Mouse (Mus musculus) urinary bladder, adult 2 months (tissue): ENCODE measurements around the gene Usp3. TPM values are rescaled to one million over a fixed set of nuclear protein-coding genes. Genes with fewer than 3 reads are reported as not detected.

ENCODE experiments used
- DNase-seq: peaks from one replicate; pipeline ENCODE4 v3.0.0; 2022; ENCODE audit warnings: low spot score
- polyA plus RNA-seq: library from polyadenylated mRNA; depleted of rRNA; stranded (reverse); fragments of >200 nt; gene quantifications from 2 replicates; pipeline ENCODE4 v1.2.3, GENCODE M21; 2012; rRNA removed

Usp3 gene
- polyA plus RNA-seq = 39.3 and 40.1 TPM in 2 replicates

DNA sequence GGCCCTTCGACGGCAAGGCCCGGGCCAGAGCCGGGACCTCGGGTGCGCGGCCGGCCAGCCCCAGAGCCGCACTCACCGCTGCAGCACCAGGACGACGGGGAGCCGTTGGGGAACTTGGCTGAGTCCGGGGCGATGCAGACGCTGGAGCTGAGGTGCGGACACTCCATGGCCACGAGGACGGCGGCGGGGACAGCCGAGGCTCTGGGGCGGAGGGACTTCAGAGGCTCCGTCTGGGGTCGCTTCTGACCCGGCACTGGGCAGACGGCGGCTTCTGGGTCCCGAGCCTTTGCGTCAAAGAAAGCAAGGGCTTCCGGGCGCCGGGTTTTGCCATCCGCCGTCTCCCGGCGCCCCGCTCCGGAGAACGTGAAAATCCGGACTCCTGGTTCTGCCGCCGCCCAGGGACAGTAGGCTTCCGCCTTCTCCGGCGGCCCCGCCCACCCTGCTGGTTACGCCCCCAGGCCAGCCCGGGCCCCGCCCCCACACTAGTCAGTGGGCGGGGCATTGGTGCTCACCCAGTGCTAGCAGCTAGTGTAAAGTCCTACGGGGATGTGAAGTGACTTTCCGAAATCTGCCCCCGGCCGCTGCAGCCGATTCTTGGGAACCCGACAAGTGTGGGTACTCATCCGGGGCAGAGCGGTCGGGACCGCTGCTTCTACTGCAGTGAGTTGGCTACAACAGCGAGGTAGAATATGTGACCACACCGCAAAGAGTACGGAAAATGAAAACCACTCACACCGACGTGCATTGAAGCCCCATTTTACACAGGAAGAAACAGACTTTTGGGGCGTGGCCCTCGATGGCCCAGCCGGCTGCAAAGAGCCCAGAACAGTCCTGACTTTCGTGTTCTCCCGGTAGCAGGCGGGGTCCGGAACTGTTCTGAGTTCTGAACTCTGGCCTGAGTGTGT, at the start of gene Usp3:
Gene Usp3 (minus strand): TSS at position 435 of the 905 bp plus-strand sequence.
- peak; percentile 94 for DNase-seq

DNA sequence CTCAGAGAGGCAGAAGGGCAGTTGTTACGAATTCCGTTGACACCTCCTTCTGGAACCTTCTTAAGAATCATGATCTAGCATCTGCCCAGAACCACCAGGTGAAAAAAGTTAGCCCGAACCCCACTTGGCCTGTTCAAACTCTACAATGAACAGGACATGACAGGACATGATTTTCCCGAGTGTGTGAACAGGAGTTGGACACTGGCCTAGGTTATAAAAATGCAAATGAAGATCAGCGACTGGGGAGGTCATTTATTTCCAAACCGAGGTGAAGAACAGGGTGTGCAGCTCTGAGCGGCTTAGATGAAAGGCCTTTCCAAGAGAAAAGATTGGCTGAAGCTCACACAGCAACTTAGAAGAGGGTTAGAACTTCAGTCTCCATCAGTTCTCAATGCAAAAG, 47.5 kb upstream of the Usp3 start:
- DNase-seq = no peak

- DNase-seq = no peak
Observed at GRCm38 (mm10) chr9:66639626-66640025, 46.7 kb upstream of the Usp3 start.

DNA sequence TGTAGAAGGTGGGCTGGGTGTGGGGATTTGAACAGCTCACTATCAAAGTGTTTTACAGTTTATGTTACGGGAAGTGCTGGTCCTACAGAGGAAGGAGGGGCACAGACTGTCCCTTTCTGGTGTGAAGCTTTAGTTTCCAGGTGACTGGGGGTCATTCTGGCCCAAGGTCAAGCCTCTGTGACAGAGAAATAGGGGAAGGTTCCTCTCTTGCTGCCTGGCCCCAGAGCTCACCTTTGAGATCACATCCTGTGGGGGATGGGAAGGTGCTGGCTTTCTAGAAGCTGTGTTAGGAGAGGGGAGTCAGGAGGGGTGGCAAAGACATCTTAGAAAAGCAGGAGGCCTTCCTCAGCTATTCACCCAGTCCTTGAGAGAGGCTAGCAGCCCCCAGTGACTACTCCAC, 39.5 kb upstream of the Usp3 start:
- no peak for DNase-seq

DNA sequence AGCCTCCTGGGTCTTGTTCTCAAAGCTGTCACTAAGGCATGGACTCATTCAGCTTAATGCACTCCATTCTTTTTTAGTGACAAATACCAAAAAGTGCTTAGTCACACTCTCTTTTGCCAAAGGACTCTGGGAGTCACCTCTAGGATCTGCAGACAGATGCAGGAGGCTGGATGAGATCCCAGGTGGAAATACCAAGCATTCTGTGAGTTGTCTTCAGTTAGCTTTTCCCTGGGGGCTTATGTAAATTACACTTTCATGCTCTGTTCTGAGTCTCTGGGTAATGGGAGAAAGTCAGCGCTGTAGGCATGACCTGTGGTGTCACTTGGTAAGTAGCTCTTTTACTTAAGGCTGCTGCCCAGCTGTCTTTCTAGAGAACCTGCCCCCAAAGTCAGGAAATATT, 38.0 kb upstream of the Usp3 start:
- no peak for DNase-seq

- no peak for DNase-seq
Observed at GRCm38 (mm10) chr9:66626661-66627060, 33.7 kb upstream of the Usp3 start.

GRCm38 (mm10) chr9:66625974-66626530, 33.1 kb upstream of the Usp3 start:
- no peak for DNase-seq

DNA sequence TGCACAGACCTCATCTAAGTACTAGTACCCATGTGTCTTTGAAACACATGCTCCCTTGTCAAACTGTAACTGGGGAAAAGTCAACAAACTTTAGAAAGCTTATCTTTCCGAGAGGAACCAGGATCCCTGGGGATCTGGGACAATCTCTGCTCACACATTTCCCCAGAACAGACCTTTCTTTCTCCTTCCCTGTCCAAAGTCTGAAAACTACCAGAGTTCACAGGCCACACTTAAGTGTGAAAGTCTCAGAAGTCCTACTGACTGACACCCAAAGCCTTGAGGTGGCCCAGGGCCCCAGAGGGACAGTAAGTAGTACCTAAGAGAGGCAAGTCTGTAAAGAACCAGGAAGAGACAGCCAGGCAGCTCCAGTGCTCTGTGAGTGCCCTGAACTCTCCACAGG, 31.9 kb upstream of the Usp3 start:
- DNase-seq = no peak

DNA sequence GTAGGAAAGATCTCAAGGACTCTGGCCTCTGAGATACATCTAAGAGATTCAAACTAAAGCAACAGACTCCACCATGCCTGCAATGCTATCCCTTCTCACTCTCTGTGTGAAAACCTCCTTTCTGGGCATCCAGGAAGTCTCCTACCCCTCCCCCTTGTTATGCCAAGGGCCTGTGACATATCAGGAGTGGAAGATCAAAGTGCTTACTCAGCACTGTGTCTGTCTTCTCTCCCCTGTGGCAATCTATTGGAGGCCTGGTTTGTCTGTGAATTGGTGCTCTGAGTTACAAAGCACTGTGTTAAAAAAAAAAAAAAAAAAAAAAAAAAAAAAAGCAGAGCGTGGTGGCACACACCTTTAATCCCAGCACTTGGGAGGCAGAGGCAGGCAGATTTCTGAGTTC, 30.7 kb upstream of the Usp3 start:
- no peak for DNase-seq

GRCm38 (mm10) chr9:66620581-66620981, 27.6 kb upstream of the Usp3 start:
- no peak for DNase-seq

DNA sequence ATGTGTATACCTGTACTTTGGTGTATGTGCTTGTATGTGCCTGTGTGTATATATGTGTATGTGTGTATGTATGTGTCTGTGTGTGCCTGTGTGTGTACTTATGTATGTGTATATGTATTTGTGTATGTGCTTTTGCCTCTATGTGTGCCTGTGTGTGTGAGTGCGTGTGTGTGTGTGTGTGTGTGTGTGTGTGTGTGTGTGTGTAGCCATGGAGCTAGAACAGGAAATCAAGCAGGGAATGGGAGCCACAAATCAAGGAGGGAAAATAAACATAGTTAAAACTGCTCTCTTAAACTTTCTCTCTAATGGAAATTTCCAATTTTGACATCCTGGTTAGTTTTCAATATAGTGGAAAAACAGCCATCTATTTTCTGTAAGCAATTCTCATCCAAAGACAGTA, 27.1 kb upstream of the Usp3 start:
- no peak for DNase-seq

DNA sequence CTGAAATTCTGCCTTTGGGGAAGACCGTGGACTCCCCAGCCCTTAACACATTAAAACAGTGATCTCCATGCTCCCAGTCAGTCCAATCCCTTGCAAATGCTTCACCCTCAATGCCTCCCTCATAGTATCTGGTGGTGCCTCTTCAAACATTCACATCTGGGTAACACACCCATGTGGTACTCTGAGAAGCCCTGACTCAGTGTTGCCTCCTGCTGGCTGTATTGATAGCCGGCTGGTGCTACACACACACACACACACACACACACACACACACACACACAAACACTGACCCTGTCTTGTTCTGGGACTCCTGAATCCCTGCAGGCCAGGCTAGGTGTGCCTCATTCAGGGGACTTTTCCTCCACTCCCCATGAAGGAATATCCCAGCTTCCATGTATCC, 24.9 kb upstream of the Usp3 start:
- DNase-seq = no peak

DNA sequence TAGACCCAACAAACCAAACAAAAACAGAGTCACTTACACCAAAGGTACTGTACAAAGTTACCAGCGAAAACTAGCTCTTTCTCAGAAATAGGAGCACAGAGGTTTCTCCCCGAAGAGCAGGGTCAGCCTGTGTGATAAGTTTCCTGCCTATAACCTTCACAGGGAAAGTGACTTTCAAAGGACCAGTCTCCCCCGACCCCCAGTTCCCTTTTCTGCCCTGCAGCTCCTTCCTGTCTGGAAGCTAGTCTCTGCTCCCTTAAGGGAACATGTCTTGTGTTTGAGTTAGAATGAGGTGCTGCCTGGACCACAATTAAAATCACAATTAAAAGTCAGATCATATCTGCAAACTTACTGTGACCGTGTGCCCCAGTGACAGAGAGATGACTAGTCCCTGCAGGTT, 23.9 kb upstream of the Usp3 start:
- no peak for DNase-seq

DNA sequence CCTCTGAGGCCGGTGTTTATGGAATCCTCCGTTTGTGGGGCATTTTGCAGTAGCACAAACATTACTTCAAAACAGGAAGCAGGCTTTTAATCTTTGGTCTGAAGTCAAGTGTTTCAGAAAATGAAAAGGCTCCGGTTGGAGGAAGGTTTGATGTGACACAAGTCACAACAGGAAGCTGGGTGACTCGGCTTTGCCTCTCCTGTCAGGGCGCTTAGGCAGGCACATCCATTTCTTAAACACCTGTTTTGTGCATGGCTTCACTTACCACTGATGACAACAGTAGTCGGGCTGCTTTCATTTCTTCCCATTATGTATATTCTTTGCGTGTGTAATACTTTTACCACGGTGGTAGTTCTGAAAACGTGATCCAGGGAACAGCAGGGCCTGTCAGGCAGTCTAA, 22.2 kb upstream of the Usp3 start:
- DNase-seq = no peak

DNA sequence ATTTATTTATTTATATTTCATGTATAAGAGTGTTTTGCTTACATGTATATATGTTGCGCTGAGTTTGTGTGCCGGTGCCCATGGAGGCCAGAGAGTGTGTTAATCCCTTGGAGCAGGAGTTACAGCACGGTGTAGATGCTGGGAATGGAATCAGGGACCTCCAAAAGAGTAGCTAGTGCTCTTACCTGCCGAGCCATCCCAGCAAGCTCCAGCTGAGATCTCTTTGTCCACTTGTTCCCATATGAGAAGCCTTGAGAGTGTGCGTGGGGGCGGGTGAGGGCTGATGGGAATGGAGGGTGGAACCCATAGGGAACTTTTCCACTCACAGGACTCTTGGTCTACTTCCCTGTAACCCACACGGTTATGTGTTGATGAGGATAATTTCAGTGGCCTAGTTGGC, 21.6 kb upstream of the Usp3 start:
- DNase-seq = no peak

DNA sequence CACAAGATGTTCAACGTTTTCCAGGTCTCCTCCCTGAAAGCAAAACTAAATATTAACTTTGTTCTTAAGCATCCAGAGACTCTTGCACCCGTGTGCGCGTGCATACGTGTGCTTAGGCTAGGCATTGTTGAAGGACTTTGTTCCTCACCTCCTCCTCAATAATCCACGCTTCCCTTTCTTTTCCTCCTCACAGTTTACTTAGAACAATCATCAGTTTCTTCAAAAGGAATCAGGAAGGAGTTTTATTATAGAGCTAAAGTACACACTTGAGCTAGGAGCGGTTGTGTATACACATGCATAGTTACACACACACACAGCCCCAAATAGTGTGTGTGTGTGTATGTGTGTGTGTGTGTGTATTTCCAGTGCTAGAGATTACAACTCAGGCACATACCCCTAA, 20.7 kb upstream of the Usp3 start:
- no peak for DNase-seq

DNA sequence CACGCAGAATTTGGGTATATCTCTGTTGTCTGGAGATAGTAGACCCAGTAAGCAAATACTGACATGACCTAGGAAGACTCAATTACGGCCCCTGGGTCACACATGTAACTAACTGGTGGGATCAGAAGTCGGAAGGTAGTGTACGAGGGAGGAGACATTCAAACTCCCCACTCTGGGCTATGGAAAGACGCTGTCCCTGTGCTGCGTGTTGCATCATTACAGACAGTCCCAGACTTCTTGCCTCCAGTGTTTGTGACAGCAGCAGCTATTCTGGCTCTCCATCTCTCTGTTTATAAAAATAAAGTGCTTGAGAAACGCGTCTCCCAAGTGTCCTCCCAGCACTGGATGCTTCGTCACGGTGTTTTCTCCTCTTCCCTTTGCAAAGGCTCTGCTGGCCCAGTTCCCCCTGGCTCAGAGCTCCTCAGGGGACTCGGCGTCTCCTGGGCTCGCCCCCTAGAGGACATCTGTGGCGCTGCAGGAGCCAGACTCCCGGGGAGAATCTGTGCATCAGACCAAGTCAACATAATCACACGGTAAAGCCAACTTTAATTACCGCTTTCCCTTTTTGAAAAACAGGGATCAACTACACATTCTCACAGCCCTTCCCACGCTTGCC, 18.6 kb upstream of the Usp3 start:
- DNase-seq = peak; percentile 77

DNA sequence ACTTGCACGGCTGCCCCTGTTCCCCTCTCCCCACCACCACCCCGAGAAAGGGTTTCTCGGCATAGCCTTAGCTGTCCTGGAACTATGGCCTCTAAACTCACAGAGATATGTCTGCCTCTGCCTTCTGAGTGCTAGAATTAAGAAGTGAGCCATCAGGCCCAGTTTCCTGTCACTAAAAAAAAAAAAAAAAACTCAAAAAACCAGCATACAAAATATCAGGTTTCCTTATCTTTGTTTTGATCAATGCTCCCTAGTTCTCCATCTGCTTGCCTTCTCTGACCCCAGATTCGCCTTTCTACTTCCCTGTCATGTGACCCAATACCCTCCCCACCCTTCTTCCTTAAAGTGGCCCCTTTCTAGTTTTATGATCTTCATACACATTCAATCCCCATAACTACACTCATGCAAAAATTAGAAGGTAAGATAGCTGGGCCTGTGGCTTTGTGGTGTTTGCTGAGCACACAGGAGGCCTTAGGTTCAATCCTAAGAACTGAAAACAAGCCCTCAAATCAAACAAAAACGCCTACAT, 15.9 kb upstream of the Usp3 start:
- no peak for DNase-seq

- DNase-seq = no peak
Observed at GRCm38 (mm10) chr9:66606851-66607250, 13.9 kb upstream of the Usp3 start.

GRCm38 (mm10) chr9:66605876-66606750, 13.2 kb upstream of the Usp3 start:
- peak; percentile 43 for DNase-seq

DNA sequence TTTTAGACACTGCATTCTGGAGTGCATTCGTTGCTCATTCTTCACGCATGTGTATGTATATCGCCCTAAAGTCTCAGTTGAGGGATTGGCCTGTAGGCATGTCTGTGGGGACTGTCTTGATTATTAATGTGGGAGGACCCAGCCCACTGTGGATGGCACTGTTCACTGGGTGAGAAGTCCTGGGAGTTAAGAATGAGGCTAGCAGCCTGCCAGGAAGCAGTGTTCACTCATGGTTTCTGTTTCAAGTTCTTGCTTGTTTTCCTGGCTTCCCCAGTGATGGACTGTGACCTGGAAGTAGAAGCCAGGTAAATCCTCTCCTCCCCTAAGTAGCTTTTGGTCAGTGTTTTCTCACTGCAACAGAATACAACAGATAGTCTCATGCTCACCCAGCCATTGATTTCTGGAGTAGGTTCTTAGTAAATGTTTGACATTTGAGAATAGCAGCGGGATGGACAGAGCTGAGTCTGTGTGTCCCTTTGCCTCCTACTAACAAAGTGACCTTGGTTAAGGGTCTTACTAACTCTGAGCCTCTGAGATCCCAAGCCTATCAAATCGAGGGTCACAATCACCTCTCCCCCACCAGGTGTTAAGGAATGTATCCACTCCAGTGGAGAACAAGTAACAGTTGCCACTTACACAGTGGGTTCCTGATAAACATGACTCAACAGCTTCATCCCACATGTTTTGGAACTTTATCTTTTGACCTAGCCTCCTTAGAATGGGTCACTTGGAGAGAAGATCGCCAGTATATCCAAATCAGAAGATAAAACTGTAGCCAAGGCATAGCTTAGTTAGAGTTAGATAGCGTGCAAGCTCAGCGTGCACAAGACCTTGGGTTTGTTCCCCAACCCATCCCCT, 11.6 kb upstream of the Usp3 start:
- no peak for DNase-seq
